ENCODE assay signal across 8 mouse cellular contexts in the genomic region with DNA sequence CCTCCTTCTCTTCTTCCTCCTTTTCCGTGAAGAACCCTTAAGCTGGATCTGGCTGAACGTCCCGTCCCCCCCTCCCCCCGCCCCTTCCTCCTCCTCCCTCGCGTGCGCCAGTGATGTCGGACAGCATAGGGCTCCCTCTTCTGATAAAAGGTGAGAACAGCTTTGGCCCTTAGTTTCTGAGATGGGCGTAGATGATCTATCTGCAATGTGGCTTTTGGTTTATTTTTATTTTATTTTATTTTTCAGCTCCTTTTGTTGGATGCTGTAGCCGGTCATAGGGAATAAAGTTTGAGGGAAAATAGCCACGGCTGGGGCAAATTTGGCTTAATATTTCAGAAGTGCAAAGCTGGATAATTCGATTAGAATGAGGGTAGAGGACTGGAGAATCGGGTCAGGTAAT. TPM values are rescaled to one million over a fixed set of nuclear protein-coding genes. Genes with fewer than 3 reads are reported as not detected.
DNase-seq lines count a peak whose midpoint lies in the region; ATAC-seq lines count a peak whose summit lies in the region.

No protein-coding gene starts in this region.

- no peaks in the 10 kb centered on the region for H3K27me3 ChIP-seq in erythroblast, embryonic 14.5 days (ENCODE audit: control insufficient read depth)
- H3K27me3 ChIP-seq in hindbrain, embryonic 15.5 days = no peaks in the 10 kb centered on the region
- no peaks in the 10 kb centered on the region for H3K27me3 ChIP-seq in liver, embryonic 13.5 days

- no peaks in the 10 kb centered on the region; the same call in 1 of the 2 replicates for H3K36me3 ChIP-seq in erythroblast, embryonic 14.5 days (ENCODE audit: control insufficient read depth)
- H3K36me3 ChIP-seq in hindbrain, embryonic 15.5 days = no peaks in the 10 kb centered on the region
- 0 out of 2 replicates have a peak, but pooled peaks cover 4% of the 10 kb centered on the region for H3K36me3 ChIP-seq in liver, embryonic 13.5 days

- peaks cover 11% of the 10 kb centered on the region for H3K4me1 ChIP-seq in erythroblast, embryonic 14.5 days (ENCODE audit: control insufficient read depth)
- H3K4me1 ChIP-seq in hindbrain, embryonic 15.5 days (replicated peaks) = peaks cover 6% of the 10 kb centered on the region
- peaks cover 26% of the 10 kb centered on the region for H3K4me1 ChIP-seq in liver, embryonic 13.5 days (replicated peaks)

- H3K27ac ChIP-seq in hindbrain, embryonic 15.5 days (replicated peaks) = no peak overlapping the region
- H3K27ac ChIP-seq in liver, embryonic 13.5 days = peak overlapping the region; percentile 21; the same call in 1 of the 2 replicates

- no peaks in the 10 kb centered on the region for H3K9me3 ChIP-seq in erythroblast, embryonic 14.5 days (ENCODE audit: control insufficient read depth, low read length)
- H3K9me3 ChIP-seq in hindbrain, embryonic 15.5 days = no peaks in the 10 kb centered on the region
- H3K9me3 ChIP-seq in liver, embryonic 13.5 days (replicated peaks) = no peaks in the 10 kb centered on the region

- WGBS in hindbrain, embryonic 15.5 days = under 1% methylated on average over 9 of the region's 13 CpGs
- WGBS in liver, embryonic 13.5 days (ENCODE audit: insufficient replicate concordance) = under 1% methylated on average over 6 of the region's 13 CpGs

- H3K9ac ChIP-seq in hindbrain, embryonic 15.5 days = peak overlapping the region; percentile 60
- H3K9ac ChIP-seq in liver, embryonic 13.5 days = peak overlapping the region; percentile 73

- peak; percentile 29 for DNase-seq in gastrocnemius, postnatal 25 days
- DNase-seq in gastrocnemius, postnatal 36 days = no peak
- DNase-seq in adipocyte (ENCODE audit: low spot score) = peak; percentile 62
- DNase-seq in liver, embryonic 13.5 days = no peak
- DNase-seq in naive thymus-derived CD4-positive, alpha-beta T cell, adult 2 months (ENCODE audit: low read depth) = peak; percentile 67
- DNase-seq in left cerebral cortex, adult 11 months (ENCODE audit: low spot score) = no peak

- H3K4me2 ChIP-seq in hindbrain, embryonic 15.5 days = peak overlapping the region; percentile 70
- peak overlapping the region; percentile 89 for H3K4me2 ChIP-seq in liver, embryonic 13.5 days

- intact Hi-C loops in gastrocnemius, postnatal 36 days (cut with DNase I) = no loop called here

- peak overlapping the region; percentile 69 for H3K4me3 ChIP-seq in erythroblast, embryonic 14.5 days (replicated peaks)
- peak overlapping the region; percentile 63 for H3K4me3 ChIP-seq in hindbrain, embryonic 15.5 days
- H3K4me3 ChIP-seq in liver, embryonic 13.5 days (replicated peaks) = peak overlapping the region; percentile 72

- ATAC-seq in hindbrain, embryonic 15.5 days (ENCODE audit: low FRiP score, low read depth) = peak; percentile 61
- peak; percentile 56 for ATAC-seq in liver, embryonic 13.5 days (ENCODE audit: low read depth)

RNA-seq across cellular contexts. Expression of gene Pgap2, which starts 12.3 kb away (rescaled TPM):
- total RNA-seq in gastrocnemius, postnatal 25 days (2021) = 10 to 100 TPM; 19.5 to 24.9 TPM
- total RNA-seq in gastrocnemius, postnatal 36 days (2021) = 10 to 100 TPM; 23.3 to 25.4 TPM
- 0.14 and 1.5 TPM in 2 replicates for polyA plus RNA-seq in erythroblast, embryonic 14.5 days (2012)
- polyA plus RNA-seq in hindbrain, embryonic 15.5 days (2015; fragmentation: Nextera tagmentation; extraction: Ambion mirVana) = 59.0 and 64.0 TPM in 2 replicates
- polyA plus RNA-seq in liver, embryonic 13.5 days (2015; fragmentation: Nextera tagmentation; extraction: Ambion mirVana) = 23.3 and 27.3 TPM in 2 replicates

RNA-seq across cellular contexts. Expression of gene Nup98, which starts 12.4 kb away (rescaled TPM):
- 10 to 100 TPM; 19.9 to 22.9 TPM for total RNA-seq in gastrocnemius, postnatal 25 days (2021)
- total RNA-seq in gastrocnemius, postnatal 36 days (2021) = 10 to 100 TPM; 20.8 to 22.6 TPM
- 0.17 and 0.18 TPM in 2 replicates for polyA plus RNA-seq in erythroblast, embryonic 14.5 days (2012)
- 19.0 and 20.6 TPM in 2 replicates for polyA plus RNA-seq in hindbrain, embryonic 15.5 days (2015; fragmentation: Nextera tagmentation; extraction: Ambion mirVana)
- polyA plus RNA-seq in liver, embryonic 13.5 days (2015; fragmentation: Nextera tagmentation; extraction: Ambion mirVana) = 16.9 and 20.7 TPM in 2 replicates

RNA-seq across cellular contexts. Expression of gene Rhog, which starts 33.5 kb away (rescaled TPM):
- total RNA-seq in gastrocnemius, postnatal 25 days (2021) = 10 to 100 TPM; 14.6 to 15.5 TPM
- 10 to 100 TPM; 15.6 to 15.7 TPM for total RNA-seq in gastrocnemius, postnatal 36 days (2021)
- 7.6 and 15.0 TPM in 2 replicates for polyA plus RNA-seq in erythroblast, embryonic 14.5 days (2012)
- 20.1 and 20.5 TPM in 2 replicates for polyA plus RNA-seq in hindbrain, embryonic 15.5 days (2015; fragmentation: Nextera tagmentation; extraction: Ambion mirVana)
- 56.0 and 58.2 TPM in 2 replicates for polyA plus RNA-seq in liver, embryonic 13.5 days (2015; fragmentation: Nextera tagmentation; extraction: Ambion mirVana)

RNA-seq across cellular contexts. Expression of gene Stim1, which starts 45.3 kb away (rescaled TPM):
- total RNA-seq in gastrocnemius, postnatal 25 days (2021) = 100 to 1,000 TPM; 169 to 171 TPM
- total RNA-seq in gastrocnemius, postnatal 36 days (2021) = 100 to 1,000 TPM; 155 to 167 TPM
- 2.7 and 2.9 TPM in 2 replicates for polyA plus RNA-seq in erythroblast, embryonic 14.5 days (2012)
- polyA plus RNA-seq in hindbrain, embryonic 15.5 days (2015; fragmentation: Nextera tagmentation; extraction: Ambion mirVana) = 13.6 and 15.1 TPM in 2 replicates
- polyA plus RNA-seq in liver, embryonic 13.5 days (2015; fragmentation: Nextera tagmentation; extraction: Ambion mirVana) = 13.3 and 15.0 TPM in 2 replicates

Comparison
In these comparisons a context has a peak if more than half of its experiments do, and no peak if none do; other contexts are left out.
1. DNase-seq: peak in gastrocnemius, postnatal 25 days (single experiment), adipocyte (single experiment) and naive thymus-derived CD4-positive, alpha-beta T cell, adult 2 months (single experiment); none in gastrocnemius, postnatal 36 days (0 of 2), liver, embryonic 13.5 days (single experiment) and left cerebral cortex, adult 11 months (single experiment).
2. RNA of gene Nup98, which starts 12.4 kb away (polyA plus RNA-seq): 19.0 to 20.6 TPM in hindbrain, embryonic 15.5 days and 16.9 to 20.7 TPM in liver, embryonic 13.5 days; 0.17 to 0.18 TPM in erythroblast, embryonic 14.5 days; every median in the first group is over 10 times any median in the second.
3. Peak in every context shown above with its lines, with median percentiles within 50 percentile points of each other: H3K4me3 ChIP-seq.